Mouse (Mus musculus) ES-E14 (cell line): ENCODE measurements at regions not wholly inside any gene's neighbourhood (a gene's known extent, or its start where the extent isn't known, plus 50 kb on each side); places are given as distances from the start of the nearest gene placed in this dataset.

Experiments used
- DNase-seq: peaks from one replicate; pipeline ENCODE4 v3.0.0-alpha.2; 2013; ENCODE audit warnings: low read depth, low spot score
- H3K27ac ChIP-seq: 2 replicates; pipeline ENCODE4 v1.5.1; 2012; ENCODE audit warnings: low read depth, mild to moderate bottlenecking, low read length, moderate library complexity, mixed read lengths; ENCODE audit not compliant: poor library complexity, insufficient read depth, severe bottlenecking
- H3K36me3 ChIP-seq: 2 replicates; pipeline ENCODE4 v1.6.1; 2012; ENCODE audit warnings: mild to moderate bottlenecking, low read length, moderate library complexity, mixed read lengths; ENCODE audit not compliant: control insufficient read depth, poor library complexity, insufficient read depth, severe bottlenecking
- H3K4me1 ChIP-seq, 2 experiments: fragments of 150-350 bp in 1 of 2; sonication (generic) in 1 of 2; 2 replicates each; pipeline ENCODE4 v1.6.1; 2012; ENCODE audit warnings: low read length in 2 of 2, mild to moderate bottlenecking in 1 of 2, mixed read lengths in 1 of 2; ENCODE audit not compliant: control insufficient read depth in 2 of 2, insufficient read depth in 2 of 2, poor library complexity in 1 of 2
- H3K4me3 ChIP-seq, 2 experiments: fragments of 150-350 bp in 1 of 2; sonication (generic) in 1 of 2; 2 replicates each; pipeline ENCODE4 v1.5.1; 2012; ENCODE audit warnings: low read length in 2 of 2, low read depth in 1 of 2, mild to moderate bottlenecking in 1 of 2, mixed read lengths in 1 of 2; ENCODE audit not compliant: insufficient read depth in 1 of 2, poor library complexity in 1 of 2, severe bottlenecking in 1 of 2
- H3K9ac ChIP-seq: 2 replicates; pipeline ENCODE4 v1.6.1; 2012; ENCODE audit warnings: low read depth, mild to moderate bottlenecking, low read length, mixed read lengths; ENCODE audit not compliant: poor library complexity, insufficient read depth, severe bottlenecking
- H3K9me3 ChIP-seq: fragments of 150-350 bp; sonication (generic); 2 replicates; pipeline ENCODE4 v1.6.1; 2012; ENCODE audit warnings: low read depth, mild to moderate bottlenecking, low read length; ENCODE audit not compliant: control insufficient read depth, insufficient read depth
- CHD2 ChIP-seq: IDR thresholded peaks from 2 replicates; pipeline ENCODE4 v1.6.1; 2014; ENCODE audit warnings: mild to moderate bottlenecking, low read depth, low read length, inconsistent platforms
- HCFC1 ChIP-seq: IDR thresholded peaks from 2 replicates; pipeline ENCODE4 v1.6.1; 2012; ENCODE audit warnings: low read length, inconsistent platforms, borderline replicate concordance; ENCODE audit not compliant: insufficient read depth
- MAFK ChIP-seq: IDR thresholded peaks from 2 replicates; pipeline ENCODE4 v1.6.1; 2014; ENCODE audit warnings: mild to moderate bottlenecking, low read depth, low read length, inconsistent platforms; ENCODE audit not compliant: insufficient read depth
- ZC3H11A ChIP-seq: IDR thresholded peaks from 2 replicates; pipeline ENCODE4 v1.6.1; 2012; ENCODE audit warnings: low read depth, mild to moderate bottlenecking, inconsistent platforms, low read length, borderline replicate concordance
- ZNF384 ChIP-seq: IDR thresholded peaks from 2 replicates; pipeline ENCODE4 v1.6.1; 2012; ENCODE audit warnings: low read depth, low read length, inconsistent platforms
- in situ Hi-C, 2 experiments: fragments of 600-800 bp; cut with MboI; formaldehyde crosslinking; loops; one replicate each; pipeline ENCODE4 v1.15.1; 2025; ENCODE audit warnings: low sequenced_read_pairs in 2 of 2, inconsistent platforms in 1 of 2; ENCODE audit not compliant: unreplicated experiment in 2 of 2

DNA sequence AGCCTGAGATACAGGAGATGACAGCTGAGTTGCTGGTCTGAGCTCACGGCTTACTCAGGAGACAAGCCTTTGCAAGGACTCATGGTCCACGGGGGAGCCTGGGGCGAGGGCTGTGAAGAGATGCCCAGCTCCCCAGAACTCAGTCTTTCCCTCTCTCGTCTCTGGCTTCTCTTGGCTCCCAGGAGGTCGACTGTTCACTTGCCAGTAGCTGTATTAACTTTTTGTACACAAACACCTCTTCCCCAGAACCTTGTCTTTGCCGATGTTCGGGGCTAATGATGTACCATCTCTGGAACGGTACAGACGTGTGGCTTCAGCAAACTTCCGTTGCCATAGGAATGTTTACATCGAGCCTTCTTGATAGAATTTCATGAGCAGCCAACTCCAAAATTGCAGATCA is 84.5 kb upstream of the Mrps10 start:
- no peak for TF ChIP-seq HCFC1
- TF ChIP-seq MAFK: no peak
- no peak for TF ChIP-seq ZNF384
- TF ChIP-seq ZC3H11A: no peak
- TF ChIP-seq CHD2: no peak

DNA sequence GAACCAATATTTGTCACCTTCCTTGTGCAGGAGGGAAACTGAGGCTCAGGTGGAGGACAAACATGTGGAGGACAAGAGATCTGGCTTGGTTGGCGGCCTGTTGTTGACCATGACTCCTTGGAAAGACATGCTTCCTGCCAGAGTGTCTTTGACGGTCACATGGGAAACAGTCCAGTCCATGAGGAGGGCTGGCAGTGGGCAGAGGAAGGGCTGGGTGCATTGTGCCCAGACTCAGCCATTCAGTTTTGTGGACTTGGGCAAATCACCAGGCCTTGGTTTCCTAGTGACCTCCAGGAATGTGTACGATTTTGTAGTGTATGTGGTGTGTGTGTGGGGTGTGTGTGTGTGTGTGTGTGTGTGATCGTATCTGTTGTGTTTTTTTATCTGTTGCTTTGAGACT is 85.5 kb upstream of the Mrps10 start:
- H3K4me1 ChIP-seq: peaks cover 0 to 3% of the 10 kb centered on the region in 2 experiments; a peak in 1 of 4 replicates
- H3K27ac ChIP-seq: no peak overlapping the region
- H3K9ac ChIP-seq: no peak overlapping the region
- TF ChIP-seq ZC3H11A (no peak), ZNF384 (no peak)
- no peak overlapping the region for H3K4me3 ChIP-seq
- no peak for DNase-seq
- no peaks in the 10 kb centered on the region for H3K9me3 ChIP-seq
- in situ Hi-C loops: no loop called here
- peaks cover 7% of the 10 kb centered on the region; the same call in 1 of the 2 replicates for H3K36me3 ChIP-seq

More for the DNA sequence above, 84.5 kb upstream of the Mrps10 start:
- Histone ChIP-seq H3K9ac (no peak overlapping the region), H3K27ac (no peak overlapping the region), H3K4me1 (peaks cover 0 to 3% of the 10 kb centered on the region in 2 experiments; a peak in 1 of 4 replicates), H3K9me3 (no peaks in the 10 kb centered on the region), H3K36me3 (peaks cover 7% of the 10 kb centered on the region; the same call in 1 of the 2 replicates), H3K4me3 (no peak overlapping the region)
- in situ Hi-C loops: no loop called here
- DNase-seq: no peak

DNA sequence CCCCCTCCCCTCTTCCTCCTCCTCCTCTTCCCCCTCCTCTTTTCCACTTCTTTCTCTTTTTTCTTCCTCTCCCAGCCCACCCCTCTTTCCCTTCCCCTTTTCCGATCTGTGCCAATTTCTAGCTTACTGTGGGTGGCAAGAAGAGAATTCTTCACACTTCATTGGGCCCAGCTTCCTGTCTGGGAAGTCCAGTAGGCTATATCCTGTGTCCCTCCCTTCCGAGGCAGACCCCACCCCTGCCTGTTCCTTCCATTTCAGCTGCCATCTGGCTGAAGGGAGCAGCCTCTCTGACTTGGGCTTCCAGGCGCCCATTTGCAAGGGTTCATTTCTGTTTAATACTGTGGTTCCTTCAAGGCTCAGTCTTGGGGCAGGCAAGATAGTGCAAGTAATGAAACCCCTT is 86.2 kb upstream of the Mrps10 start:
- H3K27ac ChIP-seq: no peak overlapping the region
- H3K4me1 ChIP-seq: peaks cover 0 to 5% of the 10 kb centered on the region in 2 experiments; a peak in 1 of 4 replicates
- H3K9ac ChIP-seq: no peak overlapping the region
- H3K36me3 ChIP-seq: peaks cover 7% of the 10 kb centered on the region; the same call in 1 of the 2 replicates
- no peak for TF ChIP-seq CHD2
- no peak for TF ChIP-seq ZC3H11A
- no peak for TF ChIP-seq HCFC1
- TF ChIP-seq ZNF384: no peak
- TF ChIP-seq MAFK: no peak
- no peaks in the 10 kb centered on the region for H3K9me3 ChIP-seq
- DNase-seq: no peak
- in situ Hi-C loops: no loop called here
- H3K4me3 ChIP-seq: no peak overlapping the region

DNA sequence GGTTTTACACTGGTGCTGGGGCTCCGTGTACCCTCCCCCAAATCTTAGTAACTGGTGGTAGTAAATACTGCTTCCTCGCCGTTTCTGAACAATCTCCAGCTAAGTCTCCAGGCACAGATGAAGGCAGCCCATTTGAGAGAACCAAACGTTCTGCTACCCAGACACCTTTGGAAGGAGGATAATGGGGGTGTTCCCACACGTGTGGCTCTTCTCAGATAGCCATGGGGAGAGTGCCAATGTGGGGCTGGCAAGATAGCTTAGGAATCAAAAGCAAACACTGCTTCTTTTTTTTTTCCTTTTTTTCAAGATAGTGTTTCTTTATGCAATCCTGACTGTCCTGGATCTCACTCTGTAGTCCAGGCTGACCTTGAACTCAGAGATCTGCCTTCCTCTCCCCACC is 90.8 kb upstream of the Mrps10 start:
- Histone ChIP-seq H3K9me3 (no peaks in the 10 kb centered on the region), H3K9ac (no peak overlapping the region), H3K27ac (no peak overlapping the region), H3K4me1 (peaks cover 0 to 4% of the 10 kb centered on the region in 2 experiments; a peak in 2 of 4 replicates), H3K4me3 (no peak overlapping the region), H3K36me3 (peaks cover 2% of the 10 kb centered on the region; the same call in 1 of the 2 replicates)
- DNase-seq: no peak
- TF ChIP-seq CHD2: no peak
- TF ChIP-seq ZC3H11A: no peak
- TF ChIP-seq MAFK: no peak
- no peak for TF ChIP-seq HCFC1
- TF ChIP-seq ZNF384: no peak
- in situ Hi-C loops: no loop called here

DNA sequence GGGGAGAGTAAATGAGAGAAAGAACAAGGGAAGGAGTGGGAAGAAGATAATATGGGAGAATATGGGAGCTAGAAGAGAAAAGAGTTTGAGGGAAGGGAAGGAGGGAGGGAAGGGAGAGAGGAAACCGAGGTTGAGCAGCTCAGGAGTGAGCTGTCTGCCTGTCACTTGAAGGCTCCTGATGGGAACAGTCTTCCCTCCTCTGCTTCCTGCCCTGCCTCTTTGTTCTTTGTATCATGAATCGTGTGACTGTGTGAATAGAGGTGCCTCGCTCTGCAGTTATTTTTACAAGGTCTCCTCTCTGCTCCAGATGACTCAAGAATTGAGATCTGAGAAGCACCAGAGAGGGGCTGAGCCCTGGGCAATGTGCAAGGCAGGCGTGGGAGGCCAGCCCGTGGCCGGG is 92.0 kb upstream of the Mrps10 start:
- Histone ChIP-seq H3K27ac (no peak overlapping the region), H3K36me3 (peaks cover 2% of the 10 kb centered on the region; the same call in 1 of the 2 replicates), H3K9ac (no peak overlapping the region), H3K4me1 (peaks cover 0 to 4% of the 10 kb centered on the region in 2 experiments; a peak in 2 of 4 replicates), H3K9me3 (no peaks in the 10 kb centered on the region), H3K4me3 (no peak overlapping the region)
- in situ Hi-C loops: no loop called here
- no peak for DNase-seq
- TF ChIP-seq ZNF384: no peak
- TF ChIP-seq HCFC1: no peak
- TF ChIP-seq CHD2: no peak
- no peak for TF ChIP-seq MAFK
